Mouse (Mus musculus) c-Kit-positive CD71-negative TER-119-negative erythroid progenitor cells, embryonic 14.5 days (primary cell): Measurements from ENCODE around the gene Slc13a3.
A peak's percentile ranks its signal among the peaks of the same experiment; 100 is the strongest.

ENCODE experiments used
- DNase-seq: peaks from one replicate; pipeline ENCODE4 v3.0.0-alpha.2; 2013; ENCODE audit warnings: low read depth

Gene Slc13a3

GRCm38 (mm10) chr2:165475850-165476249, 2.8 kb upstream of the Slc13a3 start:
- DNase-seq: no peak

GRCm38 (mm10) chr2:165475412-165475811, 2.4 kb upstream of the Slc13a3 start:
- DNase-seq: no peak

GRCm38 (mm10) chr2:165471943-165472342, 1.1 kb downstream of the Slc13a3 start:
- no peak for DNase-seq

- peak; percentile 39 for DNase-seq
These were observed 2.9 kb downstream of the Slc13a3 start for GRCm38 (mm10) chr2:165470167-165470566.

- no peak for DNase-seq
These were observed 5.1 kb downstream of the Slc13a3 start for GRCm38 (mm10) chr2:165467824-165468452.

GRCm38 (mm10) chr2:165459663-165460062, 13.4 kb downstream of the Slc13a3 start:
- DNase-seq: no peak

- DNase-seq: no peak
These were observed 14.8 kb downstream of the Slc13a3 start for GRCm38 (mm10) chr2:165458189-165458588.

- DNase-seq: peak; percentile 39
These were observed 16.3 kb downstream of the Slc13a3 start for GRCm38 (mm10) chr2:165456710-165457109.

- DNase-seq: peak; percentile 17
These were observed 20.0 kb downstream of the Slc13a3 start for GRCm38 (mm10) chr2:165452730-165453693.

- no peak for DNase-seq
These were observed 24.6 kb downstream of the Slc13a3 start for GRCm38 (mm10) chr2:165448475-165448874.

GRCm38 (mm10) chr2:165444861-165445260, 28.2 kb downstream of the Slc13a3 start:
- DNase-seq: peak; percentile 13

GRCm38 (mm10) chr2:165442981-165443380, 30.0 kb downstream of the Slc13a3 start:
- no peak for DNase-seq

GRCm38 (mm10) chr2:165441613-165442012, 31.4 kb downstream of the Slc13a3 start:
- DNase-seq: no peak

GRCm38 (mm10) chr2:165439613-165440012, 33.4 kb downstream of the Slc13a3 start:
- no peak for DNase-seq

- no peak for DNase-seq
These were observed 34.1 kb downstream of the Slc13a3 start for GRCm38 (mm10) chr2:165438881-165439280.

GRCm38 (mm10) chr2:165428694-165429093, 44.3 kb downstream of the Slc13a3 start:
- no peak for DNase-seq

- DNase-seq: no peak
These were observed 52.8 kb downstream of the Slc13a3 start for GRCm38 (mm10) chr2:165420195-165420594.

- DNase-seq: no peak
These were observed 53.3 kb downstream of the Slc13a3 start for GRCm38 (mm10) chr2:165419670-165420111.

GRCm38 (mm10) chr2:165418577-165418976, 54.5 kb downstream of the Slc13a3 start:
- DNase-seq: no peak

- no peak for DNase-seq
These were observed 55.7 kb downstream of the Slc13a3 start for GRCm38 (mm10) chr2:165417291-165417690.

- no peak for DNase-seq
These were observed 57.2 kb downstream of the Slc13a3 start for GRCm38 (mm10) chr2:165415795-165416194.

- no peak for DNase-seq
These were observed 57.8 kb downstream of the Slc13a3 start for GRCm38 (mm10) chr2:165415141-165415721.

GRCm38 (mm10) chr2:165414321-165414720, 58.7 kb downstream of the Slc13a3 start:
- DNase-seq: no peak
